Mouse (Mus musculus) small intestine, adult 2 months (tissue): Measurements from ENCODE around the gene Cela1.

Experiments used
- CTCF ChIP-seq: fragments of 200-500 bp; IDR thresholded peaks from 2 replicates; pipeline ENCODE4 v1.5.1; 2012; ENCODE audit warnings: low read depth, mild to moderate bottlenecking, control low read depth, inconsistent platforms, low read length, moderate library complexity, mixed read lengths; ENCODE audit not compliant: insufficient replicate concordance, insufficient read length; ENCODE audit errors: extremely low read depth
- POLR2A ChIP-seq: fragments of 200-500 bp; IDR thresholded peaks from 2 replicates; pipeline ENCODE4 v1.6.1; 2012; ENCODE audit warnings: low read depth, mild to moderate bottlenecking, control low read depth, inconsistent platforms, low read length, moderate library complexity

GRCm38 (mm10) chr15:100666219-100666696 is 21.5 kb downstream of the Cela1 start:
- TF ChIP-seq CTCF (no peak), POLR2A (0 out of 2 replicates have a peak, but pooled peaks have one; percentile 21)
